Mouse (Mus musculus) embryo, embryonic 11 days (tissue): ENCODE measurements at regions not wholly inside any gene's neighbourhood (a gene's known extent, or its start where the extent isn't known, plus 50 kb on each side); places are given as distances from the start of the nearest gene placed in this dataset.

ENCODE experiments used
- DNase-seq: peaks from one replicate; pipeline ENCODE4 v3.0.0-alpha.2; 2015

GRCm38 (mm10) chr1:126911277-126912060 is 80.9 kb upstream of the Nckap5 start:
- no peak for DNase-seq

DNA sequence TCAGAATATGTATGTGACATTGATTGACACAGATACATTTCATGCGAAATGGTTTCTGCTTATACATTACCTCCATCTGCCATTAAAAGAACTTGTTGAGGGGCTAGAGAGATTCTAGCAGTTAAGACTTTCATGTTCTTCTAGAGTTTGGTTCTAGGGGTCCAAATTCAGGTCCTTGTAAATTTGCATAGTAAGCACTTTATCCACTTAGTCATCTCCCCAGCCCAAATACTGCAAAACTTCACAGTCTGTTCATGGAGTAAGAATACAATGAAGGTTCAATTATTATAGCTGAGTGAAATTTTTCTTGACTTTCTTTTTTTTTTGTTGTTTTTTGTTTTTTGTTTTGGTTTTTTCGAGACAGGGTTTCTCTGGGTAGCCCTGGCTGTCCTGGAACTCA is 76.8 kb upstream of the Nckap5 start:
- no peak for DNase-seq

DNA sequence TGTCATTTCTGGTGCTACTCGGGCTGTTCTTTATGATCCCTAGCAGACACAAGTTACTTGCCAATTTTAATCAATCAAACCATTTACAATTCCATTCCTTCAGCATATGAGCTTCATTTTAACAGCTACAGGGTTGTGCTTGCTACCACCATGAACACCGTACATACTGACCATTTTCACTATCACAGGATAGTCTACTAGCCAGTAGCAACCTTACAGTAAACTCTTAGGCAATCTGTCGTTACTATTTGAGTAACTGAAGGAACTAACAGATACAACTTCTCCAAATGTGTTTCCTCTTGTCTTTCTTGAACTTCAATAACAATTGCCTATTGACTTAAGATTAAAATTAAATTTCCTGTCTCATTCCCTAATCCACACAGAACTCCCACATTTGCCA is 67.9 kb upstream of the Nckap5 start:
- DNase-seq, result no peak

DNA sequence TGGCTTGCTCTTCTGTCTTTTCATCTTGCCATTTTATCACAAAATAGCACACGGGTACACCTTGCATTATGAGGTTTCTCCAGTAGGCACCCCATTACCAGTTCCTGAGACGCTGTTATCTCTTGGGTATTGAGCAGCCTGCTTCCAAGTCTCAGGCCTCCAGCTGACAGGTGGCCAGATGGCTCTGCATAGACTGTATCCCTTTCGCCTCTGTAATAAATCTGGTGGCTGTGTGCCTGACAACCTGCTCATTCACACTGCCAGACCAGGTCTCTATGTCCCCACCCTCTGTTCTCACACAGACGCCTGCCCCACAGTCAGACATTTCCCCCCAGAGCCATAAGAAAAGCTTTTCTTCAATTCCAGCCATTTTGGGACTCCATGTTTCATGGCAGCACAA is 66.3 kb upstream of the Nckap5 start:
- DNase-seq, result no peak

- DNase-seq, result no peak
Observed at GRCm38 (mm10) chr1:126880801-126881200, 50.2 kb upstream of the Nckap5 start.
